Mouse (Mus musculus) stomach, postnatal 0 days (tissue): Measurements from ENCODE around the gene Slf2.

Experiments
- CTCF ChIP-seq: IDR thresholded peaks from 2 replicates; pipeline ENCODE4 v1.5.1; 2016; ENCODE audit warnings: antibody characterized with exemption, low read depth, mild to moderate bottlenecking, moderate library complexity
- EP300 ChIP-seq: optimal IDR thresholded peaks from 2 replicates; pipeline ENCODE3; 2016; ENCODE audit warnings: antibody characterized with exemption

- TF ChIP-seq CTCF (no peak), EP300 (no peak)
Observed at GRCm38 (mm10) chr19:44903343-44904000, 27.5 kb upstream of the Slf2 start.
